Mouse (Mus musculus): ENCODE results near the gene Mex3b. TPM values are rescaled to one million over a fixed set of nuclear protein-coding genes. Genes with fewer than 3 reads are reported as not detected.

Gene Mex3b
- polyA plus RNA-seq, 1 experiment: 9.0 TPM

GRCm38 (mm10) chr7:82890875-82891515 is 23.9 kb downstream of the Mex3b start:
- no peak overlapping the region for H3K27ac ChIP-seq (ENCODE audit: insufficient read depth, low read length)
- 19% methylated on average over 1 of the region's 1 CpGs for WGBS
- no peak overlapping the region for H3K4me3 ChIP-seq (replicated peaks; ENCODE audit: insufficient read depth, low read depth, low read length)
- H3K27me3 ChIP-seq (ENCODE audit: control insufficient read depth, insufficient read depth, low read length): no peaks in the 10 kb centered on the region; the same call in 1 of the 2 replicates
- TF ChIP-seq CTCF (IDR thresholded peaks at IDR 0.05; ENCODE audit: borderline replicate concordance, insufficient read depth, low read depth, low read length) (no peak), POLR2A (IDR thresholded peaks at IDR 0.05; ENCODE audit: borderline replicate concordance, insufficient read depth, low read length) (no peak)
- no peak for DNase-seq
- H3K4me1 ChIP-seq (ENCODE audit: control insufficient read depth, insufficient read depth, low read length): no peaks in the 10 kb centered on the region

DNA sequence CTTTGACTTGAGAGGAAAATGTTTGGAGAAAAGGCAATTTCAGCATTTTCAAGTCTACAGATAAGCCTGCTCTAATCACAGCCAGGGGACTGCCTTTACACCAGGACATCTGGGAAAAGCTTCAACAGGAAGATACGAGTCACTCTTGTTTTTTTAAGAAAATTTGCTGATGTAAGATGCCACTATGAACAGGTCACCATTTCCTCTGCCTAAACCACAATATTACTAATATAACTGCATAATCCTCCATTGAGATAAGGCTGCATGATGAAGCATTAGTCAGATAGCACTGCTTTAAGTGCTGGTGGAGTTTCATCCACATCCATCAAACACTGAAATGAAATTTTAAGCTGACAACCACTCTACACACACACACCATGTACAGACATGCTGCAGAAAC is 27.2 kb downstream of the Mex3b start:
- 83% methylated on average over 1 of the region's 1 CpGs for WGBS
- Histone ChIP-seq H3K4me3 (replicated peaks; ENCODE audit: insufficient read depth, low read depth, low read length) (no peak overlapping the region), H3K4me1 (ENCODE audit: control insufficient read depth, insufficient read depth, low read length) (no peaks in the 10 kb centered on the region), H3K27me3 (ENCODE audit: control insufficient read depth, insufficient read depth, low read length) (no peaks in the 10 kb centered on the region), H3K27ac (ENCODE audit: insufficient read depth, low read length) (no peak overlapping the region)
- DNase-seq: no peak
- TF ChIP-seq POLR2A (IDR thresholded peaks at IDR 0.05; ENCODE audit: borderline replicate concordance, insufficient read depth, low read length) (no peak), CTCF (IDR thresholded peaks at IDR 0.05; ENCODE audit: borderline replicate concordance, insufficient read depth, low read depth, low read length) (no peak)

DNA sequence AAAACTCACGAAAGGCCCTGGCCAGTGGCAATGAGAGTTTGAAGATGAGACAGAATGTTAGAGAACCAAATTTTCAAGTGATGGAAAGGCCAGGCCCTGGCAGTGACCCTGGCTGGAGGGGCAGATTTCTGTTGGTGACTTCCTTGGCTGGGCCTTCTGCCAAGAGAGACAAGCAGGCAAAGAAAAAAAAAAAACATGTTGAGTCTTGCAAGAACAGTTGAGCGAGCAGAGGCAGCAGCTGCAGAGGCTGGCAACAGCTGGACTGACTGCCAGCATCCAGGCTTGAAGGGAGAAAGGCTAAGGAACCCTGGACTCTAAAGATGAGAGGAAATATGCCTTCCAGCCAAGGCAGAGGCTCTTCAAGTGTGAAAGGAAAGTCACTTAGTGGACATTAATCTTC is 28.5 kb downstream of the Mex3b start:
- WGBS: 49% methylated on average over 2 of the region's 2 CpGs
- DNase-seq: no peak
- Histone ChIP-seq H3K4me1 (ENCODE audit: control insufficient read depth, insufficient read depth, low read length) (no peaks in the 10 kb centered on the region), H3K27me3 (ENCODE audit: control insufficient read depth, insufficient read depth, low read length) (no peaks in the 10 kb centered on the region), H3K4me3 (replicated peaks; ENCODE audit: insufficient read depth, low read depth, low read length) (no peak overlapping the region), H3K27ac (ENCODE audit: insufficient read depth, low read length) (no peak overlapping the region)
- TF ChIP-seq POLR2A (IDR thresholded peaks at IDR 0.05; ENCODE audit: borderline replicate concordance, insufficient read depth, low read length): no peak
- no peak for TF ChIP-seq CTCF (IDR thresholded peaks at IDR 0.05; ENCODE audit: borderline replicate concordance, insufficient read depth, low read depth, low read length)

- no peak for TF ChIP-seq CTCF (IDR thresholded peaks at IDR 0.05; ENCODE audit: borderline replicate concordance, insufficient read depth, low read depth, low read length)
- no peak for TF ChIP-seq POLR2A (IDR thresholded peaks at IDR 0.05; ENCODE audit: borderline replicate concordance, insufficient read depth, low read length)
- Histone ChIP-seq H3K4me1 (ENCODE audit: control insufficient read depth, insufficient read depth, low read length) (no peaks in the 10 kb centered on the region), H3K27me3 (ENCODE audit: control insufficient read depth, insufficient read depth, low read length) (no peaks in the 10 kb centered on the region), H3K4me3 (replicated peaks; ENCODE audit: insufficient read depth, low read depth, low read length) (no peak overlapping the region), H3K27ac (ENCODE audit: insufficient read depth, low read length) (no peak overlapping the region)
- 29% methylated on average over 3 of the region's 3 CpGs for WGBS
- DNase-seq: no peak
Observed at GRCm38 (mm10) chr7:82896750-82897149, 29.6 kb downstream of the Mex3b start.

- Histone ChIP-seq H3K27me3 (ENCODE audit: control insufficient read depth, insufficient read depth, low read length) (no peaks in the 10 kb centered on the region), H3K4me3 (replicated peaks; ENCODE audit: insufficient read depth, low read depth, low read length) (no peak overlapping the region), H3K27ac (ENCODE audit: insufficient read depth, low read length) (no peak overlapping the region), H3K4me1 (ENCODE audit: control insufficient read depth, insufficient read depth, low read length) (no peaks in the 10 kb centered on the region)
- 79% methylated on average over 8 of the region's 8 CpGs for WGBS
- no peak for DNase-seq
- no peak for TF ChIP-seq CTCF (IDR thresholded peaks at IDR 0.05; ENCODE audit: borderline replicate concordance, insufficient read depth, low read depth, low read length)
- no peak for TF ChIP-seq POLR2A (IDR thresholded peaks at IDR 0.05; ENCODE audit: borderline replicate concordance, insufficient read depth, low read length)
Observed at GRCm38 (mm10) chr7:82899459-82900297, 32.5 kb downstream of the Mex3b start.

DNA sequence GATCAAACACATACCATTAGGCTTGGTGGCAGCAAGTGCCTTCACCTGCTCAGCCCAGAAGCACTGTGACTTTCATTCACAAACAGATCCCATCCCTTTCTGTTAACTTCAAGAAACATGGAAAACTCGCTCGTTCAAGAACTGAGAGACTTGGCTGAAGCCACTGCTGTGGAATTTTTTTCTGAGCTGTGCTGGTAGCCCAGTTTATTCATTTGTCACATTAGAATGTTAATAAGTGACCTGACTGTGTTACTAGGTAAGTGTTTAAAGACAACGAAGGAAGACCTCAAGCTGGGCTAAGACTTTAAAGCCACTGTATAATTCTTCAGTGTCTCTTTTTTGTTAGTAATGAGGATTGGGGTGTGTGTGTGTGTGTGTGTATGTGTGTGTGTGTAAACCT is 35.9 kb downstream of the Mex3b start:
- DNase-seq: no peak
- WGBS: 77% methylated on average over 3 of the region's 3 CpGs
- Histone ChIP-seq H3K27me3 (ENCODE audit: control insufficient read depth, insufficient read depth, low read length) (no peaks in the 10 kb centered on the region), H3K4me1 (ENCODE audit: control insufficient read depth, insufficient read depth, low read length) (no peaks in the 10 kb centered on the region), H3K4me3 (replicated peaks; ENCODE audit: insufficient read depth, low read depth, low read length) (no peak overlapping the region), H3K27ac (ENCODE audit: insufficient read depth, low read length) (no peak overlapping the region)
- no peak for TF ChIP-seq POLR2A (IDR thresholded peaks at IDR 0.05; ENCODE audit: borderline replicate concordance, insufficient read depth, low read length)

- Histone ChIP-seq H3K4me3 (replicated peaks; ENCODE audit: insufficient read depth, low read depth, low read length) (no peak overlapping the region), H3K27me3 (ENCODE audit: control insufficient read depth, insufficient read depth, low read length) (no peaks in the 10 kb centered on the region), H3K4me1 (ENCODE audit: control insufficient read depth, insufficient read depth, low read length) (no peaks in the 10 kb centered on the region), H3K27ac (ENCODE audit: insufficient read depth, low read length) (no peak overlapping the region)
- TF ChIP-seq CTCF (IDR thresholded peaks at IDR 0.05; ENCODE audit: borderline replicate concordance, insufficient read depth, low read depth, low read length) (no peak), POLR2A (IDR thresholded peaks at IDR 0.05; ENCODE audit: borderline replicate concordance, insufficient read depth, low read length) (no peak)
- WGBS: 49% methylated on average over 3 of the region's 3 CpGs
- DNase-seq: no peak
Observed at GRCm38 (mm10) chr7:82905527-82905926, 38.4 kb downstream of the Mex3b start.

GRCm38 (mm10) chr7:82907081-82907480 is 39.9 kb downstream of the Mex3b start:
- WGBS: 88% methylated on average over 1 of the region's 1 CpGs
- H3K27me3 ChIP-seq (ENCODE audit: control insufficient read depth, insufficient read depth, low read length): no peaks in the 10 kb centered on the region
- no peaks in the 10 kb centered on the region for H3K4me1 ChIP-seq (ENCODE audit: control insufficient read depth, insufficient read depth, low read length)
- H3K4me3 ChIP-seq (replicated peaks; ENCODE audit: insufficient read depth, low read depth, low read length): no peak overlapping the region
- no peak overlapping the region for H3K27ac ChIP-seq (ENCODE audit: insufficient read depth, low read length)
- TF ChIP-seq CTCF (IDR thresholded peaks at IDR 0.05; ENCODE audit: borderline replicate concordance, insufficient read depth, low read depth, low read length) (no peak), POLR2A (IDR thresholded peaks at IDR 0.05; ENCODE audit: borderline replicate concordance, insufficient read depth, low read length) (no peak)
- DNase-seq: no peak
